Mouse (Mus musculus): ENCODE results near the gene Ibtk.

The Ibtk gene

DNA sequence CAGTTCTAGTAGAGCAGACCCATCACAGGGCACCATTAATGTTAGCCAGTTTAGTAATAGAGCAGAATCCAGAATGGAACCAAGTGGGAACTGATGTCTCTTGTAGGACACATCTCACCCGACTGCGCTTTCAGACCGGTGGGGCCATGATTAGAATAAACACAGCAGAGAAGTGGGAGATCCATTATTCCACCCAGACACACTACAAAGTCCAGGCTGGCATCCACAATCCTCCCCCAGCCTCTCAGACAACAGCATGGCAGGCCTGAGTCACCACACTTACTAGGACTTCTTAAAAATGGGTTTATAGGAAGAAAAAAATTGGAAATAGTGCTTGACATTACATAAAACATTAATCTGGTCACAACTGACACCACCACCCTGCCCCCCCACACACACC lies 53.5 kb downstream of the Ibtk start:
- DNase-seq = no peak

DNA sequence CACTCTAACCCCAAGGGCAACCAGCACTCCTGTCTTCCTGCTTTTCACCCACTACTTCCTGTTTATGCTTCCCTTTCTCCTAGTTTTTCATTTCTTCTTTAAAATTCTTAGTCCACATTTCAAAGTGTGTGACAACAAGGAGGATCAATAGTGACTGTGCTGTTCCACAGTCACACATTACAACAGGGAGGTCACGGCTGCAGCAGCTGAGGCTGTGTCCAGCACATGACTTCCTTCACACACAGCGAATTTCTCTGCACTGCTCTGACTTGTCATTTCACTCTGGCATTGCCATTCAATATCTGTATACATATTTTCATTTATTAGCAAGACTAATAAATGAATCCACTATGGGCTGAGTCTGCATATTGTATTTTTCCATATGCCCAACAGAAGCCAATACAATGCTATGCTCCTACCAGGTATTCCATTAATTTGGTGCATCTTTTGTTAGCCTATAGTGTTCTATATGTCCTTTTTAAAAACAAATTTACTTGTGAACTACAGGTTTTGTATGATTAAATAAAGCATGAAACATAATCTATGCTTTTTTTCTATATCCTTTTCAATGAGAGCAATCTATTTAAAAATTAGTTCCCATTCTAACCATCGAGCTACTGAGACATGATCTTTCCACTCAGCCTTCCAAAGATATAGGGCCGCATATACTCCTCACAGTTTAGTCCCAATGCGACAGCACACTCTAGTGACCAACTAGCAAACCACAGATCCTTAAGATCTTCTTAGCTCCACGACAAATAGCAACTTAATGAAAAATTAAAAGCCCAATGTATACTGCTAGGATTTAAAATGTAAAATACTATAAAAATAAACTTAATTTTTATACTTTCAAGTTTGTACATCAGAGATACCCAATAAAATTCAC lies 55.7 kb downstream of the Ibtk start:
- DNase-seq = peak; percentile 19

DNA sequence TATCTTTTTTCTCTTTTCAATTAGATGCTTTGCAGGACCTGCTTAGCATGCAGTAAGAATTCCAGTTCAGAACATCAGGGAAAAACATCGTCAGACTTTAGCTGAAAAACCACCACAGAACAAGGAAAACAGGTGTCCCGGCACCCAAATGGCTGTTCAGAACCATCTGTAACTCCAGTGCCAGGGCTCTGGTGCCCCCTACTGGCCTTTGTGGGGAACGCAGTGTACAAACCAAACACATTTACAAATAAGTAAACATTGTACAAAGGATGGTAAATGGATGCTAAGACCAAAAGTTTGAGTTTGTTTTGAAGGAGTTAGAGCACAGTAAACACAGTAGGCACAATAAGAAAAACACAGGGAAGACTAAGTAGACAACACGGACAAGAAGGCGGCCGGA lies 64.1 kb downstream of the Ibtk start:
- no peak for DNase-seq

DNA sequence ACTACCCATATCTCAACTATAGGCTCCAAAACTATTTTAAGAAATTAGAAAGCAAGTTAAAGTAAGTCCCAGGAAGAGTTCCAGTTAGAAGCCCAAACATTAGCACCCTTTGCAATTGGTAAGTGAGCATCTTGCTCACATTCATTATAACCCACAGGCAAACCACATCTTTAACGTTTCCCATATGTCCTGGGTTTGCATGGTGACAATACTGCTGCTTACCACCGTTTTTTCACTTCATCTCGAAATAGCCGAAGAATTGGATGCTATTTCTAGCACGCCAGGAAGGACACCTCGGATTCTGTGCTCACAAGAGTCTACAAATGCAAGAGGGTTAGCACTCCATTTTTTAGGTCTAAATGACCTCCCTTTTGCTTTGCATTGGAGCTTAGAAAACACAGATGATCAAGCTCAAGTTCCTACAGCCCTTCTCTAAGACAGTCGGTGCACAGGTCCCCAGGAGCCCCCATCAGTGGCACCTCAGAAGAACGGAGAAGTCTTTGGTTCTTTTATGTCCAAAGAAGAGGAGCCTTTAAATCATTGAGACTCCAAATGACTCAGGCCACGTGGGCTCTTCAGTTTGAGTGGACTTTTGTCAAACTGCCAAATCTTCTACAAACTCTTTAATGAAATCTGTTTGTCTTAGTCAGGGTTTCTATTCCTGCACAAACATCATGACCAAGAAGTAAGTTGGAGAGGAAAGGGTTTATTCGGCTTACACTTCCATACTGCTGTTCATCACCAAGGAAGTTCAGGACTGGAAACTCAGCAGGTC lies 73.8 kb downstream of the Ibtk start:
- no peak for DNase-seq

DNA sequence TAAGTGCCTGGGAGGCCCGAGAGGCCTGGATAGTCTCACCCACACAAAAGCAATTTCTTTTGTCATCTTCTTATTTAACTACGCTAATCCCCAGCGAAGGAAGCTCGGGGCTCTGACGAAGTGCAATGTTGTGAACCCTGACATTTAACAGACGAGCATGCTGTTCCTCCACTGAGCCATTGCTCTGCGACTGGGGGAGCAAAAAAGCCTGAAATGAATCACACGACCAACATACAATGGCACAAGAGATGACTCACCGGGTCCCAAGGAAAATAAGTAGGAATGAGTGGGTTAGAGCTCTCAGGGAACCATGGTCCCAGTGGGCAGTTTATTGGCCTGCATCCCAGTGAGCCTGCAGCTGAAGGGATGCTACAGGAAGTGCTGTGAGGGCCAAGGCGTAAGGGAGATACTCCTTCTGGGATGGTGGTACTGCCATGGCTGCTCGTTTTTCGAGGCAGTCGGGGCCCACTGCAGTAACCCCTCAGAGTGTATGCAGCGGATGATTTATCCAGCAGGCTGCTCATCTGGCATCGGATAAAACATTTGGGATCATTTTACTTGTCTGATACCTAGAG lies 75.1 kb downstream of the Ibtk start:
- peak; percentile 16 for DNase-seq

DNA sequence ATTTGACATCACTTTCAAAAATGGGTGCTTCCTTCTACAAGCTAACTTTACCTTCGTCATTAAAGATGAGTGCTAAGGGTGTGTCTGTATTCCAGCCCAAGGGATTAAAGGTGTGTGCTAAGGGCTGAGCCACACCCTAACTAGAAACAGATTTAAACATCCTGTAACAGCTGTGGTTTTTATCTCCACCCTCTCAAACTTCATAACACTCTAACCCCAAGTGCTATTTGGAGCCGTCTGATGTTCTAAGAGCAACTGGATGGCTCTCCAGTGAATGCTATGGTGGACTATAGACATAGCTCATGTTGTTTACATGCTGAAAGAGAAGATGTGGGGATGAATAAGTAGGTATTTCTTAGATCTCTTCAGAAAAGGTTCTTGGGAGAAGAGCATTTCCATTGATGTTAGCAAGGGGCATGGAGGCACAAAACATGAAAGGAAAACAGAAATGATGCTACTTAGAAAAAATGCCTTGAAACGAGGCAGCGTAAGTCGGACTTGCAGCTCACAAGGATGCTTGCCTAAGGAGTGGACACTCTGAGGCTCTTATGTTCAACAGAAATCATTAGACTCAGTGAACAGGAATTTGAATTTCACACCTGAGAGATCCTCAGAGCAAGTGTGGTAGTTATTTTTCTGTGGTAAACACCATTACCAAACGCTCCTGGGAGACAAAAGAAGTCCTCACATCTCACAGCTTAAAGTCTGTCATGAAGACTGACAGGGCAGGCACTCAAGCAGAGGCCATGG lies 77.4 kb downstream of the Ibtk start:
- DNase-seq = no peak

DNA sequence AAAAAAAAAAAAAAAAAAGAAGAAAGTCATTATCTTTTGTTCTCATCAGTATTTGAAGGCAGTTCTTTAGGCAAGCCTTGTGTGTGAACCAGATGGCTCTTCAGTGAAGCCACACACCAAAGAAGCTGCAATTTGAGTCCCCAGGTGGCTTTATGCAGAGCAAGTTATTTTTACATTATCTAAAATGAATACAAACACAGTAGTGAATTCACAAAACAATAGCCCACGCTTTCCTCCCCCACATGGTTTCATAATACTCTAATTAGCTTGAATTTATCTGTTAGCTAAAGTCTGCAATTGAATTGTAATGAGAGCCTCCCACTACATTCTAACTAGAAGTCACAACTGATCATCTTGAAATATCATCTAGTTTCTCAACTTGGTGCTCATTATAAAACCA lies 84.8 kb downstream of the Ibtk start:
- no peak for DNase-seq

DNA sequence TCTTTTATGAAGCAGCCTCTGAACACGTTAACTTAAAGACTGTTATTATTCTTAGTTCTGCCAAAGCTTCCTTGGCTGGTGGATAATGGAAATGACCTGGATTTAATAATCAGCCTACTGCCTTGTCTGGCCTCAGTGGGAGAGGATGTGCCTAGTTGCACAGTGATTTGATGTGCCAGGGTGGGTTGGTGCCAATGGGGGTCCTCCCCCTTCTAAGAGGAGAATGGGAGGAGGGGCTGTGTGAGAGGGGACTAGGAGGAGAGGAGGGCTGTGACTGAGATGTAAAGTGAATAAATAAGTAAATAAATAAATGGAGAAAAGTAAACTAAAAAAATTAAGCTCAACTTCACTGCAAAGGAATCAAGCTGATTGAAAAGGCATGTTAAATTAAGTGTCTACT lies 85.3 kb downstream of the Ibtk start:
- no peak for DNase-seq

DNA sequence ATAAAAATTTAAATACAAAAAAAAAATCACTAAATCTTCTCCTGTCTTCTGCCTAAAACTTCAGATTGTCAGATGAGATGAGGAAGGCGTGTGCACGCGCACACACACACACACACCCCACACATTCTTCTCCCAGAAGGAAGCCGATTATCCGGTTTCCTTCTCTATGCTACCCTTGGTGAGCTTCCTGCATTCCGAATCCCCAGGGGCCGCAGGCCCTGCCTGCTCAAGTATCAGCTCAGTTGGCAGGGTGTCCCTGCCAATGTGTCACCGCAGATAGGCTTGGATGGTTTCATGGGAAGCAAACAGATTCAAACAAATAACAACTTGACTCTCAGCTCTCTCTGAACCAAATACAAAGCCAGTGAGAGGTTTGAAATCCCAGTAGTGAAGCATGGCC lies 86.0 kb downstream of the Ibtk start:
- DNase-seq = no peak

DNA sequence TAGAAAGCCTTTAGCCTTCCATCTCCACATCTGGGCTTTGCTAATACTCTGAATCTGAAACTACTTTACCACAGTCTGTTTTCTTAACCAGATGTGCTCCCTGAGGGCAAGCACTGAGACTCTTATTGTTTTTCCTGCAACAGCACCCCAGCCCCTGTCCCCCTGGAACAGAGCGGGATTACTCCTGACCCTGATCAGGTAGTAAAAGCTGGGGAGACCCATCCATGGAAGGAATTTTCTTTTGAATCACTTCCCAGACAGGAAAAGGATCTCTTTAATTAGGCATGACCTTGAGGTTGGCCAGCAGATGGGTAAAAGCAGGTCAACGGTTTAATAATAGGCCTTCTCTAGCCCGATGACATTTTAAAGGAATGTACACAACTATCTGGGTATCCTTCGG lies 95.7 kb downstream of the Ibtk start:
- no peak for DNase-seq

DNA sequence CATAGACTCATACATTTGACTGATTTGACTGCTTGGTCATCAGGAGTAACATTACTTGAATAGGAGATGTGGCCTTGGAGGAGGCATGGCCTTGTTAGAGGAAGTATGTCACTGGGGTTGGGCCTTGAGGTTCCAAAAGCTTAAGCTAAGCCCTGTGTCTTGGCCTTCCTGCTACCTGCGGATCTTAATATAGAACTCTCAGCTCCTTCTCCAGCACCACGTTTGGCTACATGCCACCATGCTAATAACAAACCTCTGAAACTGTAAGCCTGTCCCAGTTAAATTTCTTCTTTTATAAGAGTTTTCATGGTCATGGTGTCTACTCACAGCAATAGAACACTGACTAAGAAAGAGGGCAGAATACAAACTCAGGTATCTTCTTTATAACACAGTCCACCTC lies 110.9 kb downstream of the Ibtk start:
- no peak for DNase-seq
